Mouse (Mus musculus) v-Abl transformed pro-B cells (cell line): ENCODE results near the gene Ybx1.

ENCODE experiments used
- in situ Hi-C, 2 experiments: fragments of 400-800 bp; cut with MboI; formaldehyde crosslinking; loops; one replicate each; pipeline ENCODE4 v1.15.1; 2025; ENCODE audit not compliant: unreplicated experiment in 2 of 2

Gene Ybx1

GRCm38 (mm10) chr4:119242571-119242970 lies 51.8 kb downstream of the Ybx1 start:
- in situ Hi-C loops = loop anchor here (5.0 to 10.0 kb wide), 11 partner anchors 172 to 882 kb away; partner anchors contain the start of genes Ccdc30 (in 1 of the 2), Foxj3 (in 1 of the 2), Frg2f1 (in 1 of the 2) and Guca2a (in 1 of the 2)

GRCm38 (mm10) chr4:119241664-119242063 lies 52.7 kb downstream of the Ybx1 start:
- in situ Hi-C loops = loop anchor here (5.0 to 10.0 kb wide), 11 partner anchors 173 to 883 kb away; partner anchors contain the start of genes Ccdc30 (in 1 of the 2), Foxj3 (in 1 of the 2), Frg2f1 (in 1 of the 2) and Guca2a (in 1 of the 2)

- in situ Hi-C loops = no loop called here
These were observed 55.2 kb downstream of the Ybx1 start for GRCm38 (mm10) chr4:119239181-119239682.

DNA sequence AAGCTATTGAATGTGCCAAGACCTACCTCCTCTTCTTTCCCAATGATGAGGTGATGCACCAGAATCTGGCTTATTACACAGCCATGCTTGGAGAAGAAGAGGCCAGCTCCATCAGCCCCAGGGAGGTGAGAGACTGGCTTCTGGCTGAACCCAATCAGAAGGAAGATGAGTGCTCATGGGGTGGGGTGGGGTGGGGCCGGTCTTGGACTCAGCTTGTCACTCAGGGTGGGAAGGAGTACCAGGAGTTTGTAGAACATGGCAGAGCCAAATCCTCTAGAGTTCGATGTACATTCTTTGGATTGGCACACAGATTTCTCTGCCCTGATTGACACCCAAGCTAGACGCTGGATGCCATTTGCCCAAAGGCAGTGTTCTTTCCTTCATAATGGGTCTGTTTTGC lies 55.7 kb downstream of the Ybx1 start:
- in situ Hi-C loops = no loop called here

- in situ Hi-C loops = no loop called here
These were observed 60.1 kb downstream of the Ybx1 start for GRCm38 (mm10) chr4:119234348-119234747.

GRCm38 (mm10) chr4:119233256-119233901 lies 61.0 kb downstream of the Ybx1 start:
- in situ Hi-C loops = no loop called here

- in situ Hi-C loops = no loop called here
These were observed 61.8 kb downstream of the Ybx1 start, which contains the start of the genes AU022252 and P3h1 for GRCm38 (mm10) chr4:119232410-119233255. Gene AU022252 (minus strand): TSS chr4:119232712. Gene P3h1 (plus strand): TSS chr4:119232915.
